Mouse (Mus musculus): ENCODE measurements at regions not wholly inside any gene's neighbourhood (a gene's known extent, or its start where the extent isn't known, plus 50 kb on each side); places are given as distances from the start of the nearest gene placed in this dataset.

DNA sequence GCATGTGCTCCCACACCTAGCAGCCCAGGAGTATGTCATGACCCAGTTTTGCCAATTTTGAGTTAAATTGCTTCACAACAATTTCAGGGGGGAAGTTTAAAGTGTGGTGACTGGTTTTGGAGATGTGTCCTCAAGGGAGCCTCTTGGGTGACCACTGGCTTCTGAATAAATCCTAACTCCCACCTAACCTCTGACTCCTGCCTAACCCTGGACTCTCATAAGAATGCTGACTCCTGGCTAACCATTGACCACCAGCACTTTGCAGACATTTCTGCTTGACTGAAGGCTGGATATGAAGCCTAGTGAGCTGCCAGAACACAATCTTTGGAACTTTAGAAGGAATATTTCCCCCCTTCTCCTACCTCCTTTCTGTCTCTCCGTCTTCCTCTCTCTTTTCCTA lies 133.3 kb upstream of the Tmpo start:
- DNase-seq (ENCODE audit: low spot score in 2 of 2), result no peak

DNA sequence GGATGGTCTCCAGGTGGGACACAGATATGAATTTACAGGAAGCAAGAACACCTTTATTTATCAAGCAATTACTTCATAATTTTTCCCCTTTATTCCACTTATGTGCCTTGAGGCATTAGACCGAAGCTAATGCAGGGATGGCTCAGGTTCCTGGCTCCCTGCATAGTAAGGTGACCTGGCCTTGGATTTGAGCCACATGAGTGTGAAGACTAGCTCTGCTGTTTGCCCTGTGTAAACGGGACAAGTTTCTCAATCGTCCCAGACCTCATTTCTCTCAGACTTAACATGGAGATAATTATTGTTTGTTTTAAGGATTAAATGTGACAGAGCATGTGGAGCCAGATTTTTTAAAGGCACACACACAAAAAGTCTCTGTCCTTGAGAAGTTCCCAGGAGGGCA lies 132.2 kb upstream of the Tmpo start:
- no peak for DNase-seq (ENCODE audit: low spot score in 2 of 2)

DNA sequence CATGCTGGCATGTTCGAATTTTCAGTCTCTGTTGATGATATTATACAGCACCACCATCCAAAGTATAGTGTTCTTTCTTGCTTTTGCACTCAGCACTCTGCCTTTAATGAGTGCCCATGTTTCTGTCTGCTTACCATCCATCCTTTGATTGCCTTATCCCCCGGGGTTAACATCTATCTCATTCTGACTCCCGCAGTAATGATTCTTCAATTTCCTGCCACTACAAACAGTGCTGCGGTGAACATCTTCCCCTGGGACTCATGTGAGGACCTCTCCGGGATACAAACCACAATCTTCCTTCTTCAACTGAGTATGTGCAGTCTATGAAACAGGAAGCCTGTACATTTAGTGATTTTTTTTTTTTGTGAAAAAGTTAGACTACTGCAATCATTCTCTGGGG lies 131.8 kb upstream of the Tmpo start:
- DNase-seq (ENCODE audit: low spot score in 2 of 2), result no peak

DNA sequence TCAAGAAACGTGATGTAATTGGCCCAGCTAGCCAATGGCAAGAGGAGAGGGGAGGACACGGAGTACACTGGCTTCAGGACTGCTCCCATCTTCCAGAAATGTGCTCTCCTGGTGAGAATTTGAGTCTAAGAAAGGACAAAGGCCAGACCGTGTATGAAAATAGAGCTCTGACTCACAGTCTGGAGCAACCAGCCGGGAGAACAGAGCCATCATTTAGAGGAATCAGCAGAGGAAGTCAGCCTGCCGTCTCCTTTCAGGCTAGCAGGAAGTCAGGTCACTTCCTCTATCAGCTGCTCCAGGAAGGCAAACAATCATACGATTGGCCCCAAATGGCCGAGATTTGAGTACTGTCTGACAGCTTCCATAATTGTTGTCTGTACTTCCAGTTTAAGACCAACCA lies 119.0 kb upstream of the Tmpo start:
- no peak for DNase-seq (ENCODE audit: low spot score in 2 of 2)

DNA sequence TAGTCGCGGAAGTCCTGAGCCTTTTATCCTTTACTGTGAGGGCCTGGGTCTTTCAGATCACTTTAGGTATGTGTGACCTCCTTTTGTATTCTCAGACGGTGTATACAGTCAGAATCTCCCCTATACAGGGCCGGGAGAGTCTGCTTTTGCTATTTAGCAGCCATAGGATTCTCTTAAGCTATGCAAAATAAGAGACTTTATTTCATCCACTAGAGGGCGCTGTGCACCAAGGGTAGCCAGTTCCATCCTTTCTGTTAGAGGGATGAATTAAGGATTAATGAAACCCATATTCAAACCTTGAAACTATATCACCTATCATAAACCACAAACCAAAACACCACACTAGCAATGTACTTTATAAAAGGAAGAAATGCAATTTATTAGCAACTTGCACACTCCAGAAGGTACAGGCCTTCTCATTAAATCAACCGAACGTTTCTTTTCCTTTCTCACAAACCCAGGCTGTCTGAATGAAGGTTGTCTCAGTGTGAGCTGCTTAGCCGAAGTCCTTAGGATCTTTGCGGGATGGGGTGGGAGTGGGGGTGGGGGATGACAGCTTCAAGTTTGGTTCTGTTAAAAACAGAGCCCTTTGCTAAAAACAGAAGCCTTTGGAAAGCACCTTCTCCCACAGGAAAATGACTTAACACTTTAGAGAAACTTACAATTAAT lies 116.8 kb upstream of the Tmpo start:
- peak; percentile 19 to 49 for DNase-seq (ENCODE audit: low spot score in 2 of 2)

DNA sequence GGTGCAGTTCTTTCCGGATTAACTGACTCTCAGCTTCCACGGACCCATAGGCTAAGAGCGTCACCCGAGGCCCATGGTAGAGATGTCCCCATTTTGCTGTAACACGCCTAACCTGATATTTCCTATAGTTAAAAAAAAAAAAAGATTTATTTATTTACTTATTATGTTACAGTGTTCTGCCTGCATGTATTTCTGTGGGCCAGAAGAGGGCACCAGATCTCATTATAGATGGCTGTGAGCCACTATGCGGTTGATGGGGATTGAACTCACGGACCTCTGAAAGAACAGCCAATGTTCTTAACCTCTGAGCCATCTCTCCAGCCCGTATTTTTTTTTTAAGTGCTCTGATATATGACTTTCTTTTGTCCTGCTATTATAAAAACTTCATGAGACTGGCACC lies 114.2 kb upstream of the Tmpo start:
- no peak for DNase-seq (ENCODE audit: low spot score in 2 of 2)

DNA sequence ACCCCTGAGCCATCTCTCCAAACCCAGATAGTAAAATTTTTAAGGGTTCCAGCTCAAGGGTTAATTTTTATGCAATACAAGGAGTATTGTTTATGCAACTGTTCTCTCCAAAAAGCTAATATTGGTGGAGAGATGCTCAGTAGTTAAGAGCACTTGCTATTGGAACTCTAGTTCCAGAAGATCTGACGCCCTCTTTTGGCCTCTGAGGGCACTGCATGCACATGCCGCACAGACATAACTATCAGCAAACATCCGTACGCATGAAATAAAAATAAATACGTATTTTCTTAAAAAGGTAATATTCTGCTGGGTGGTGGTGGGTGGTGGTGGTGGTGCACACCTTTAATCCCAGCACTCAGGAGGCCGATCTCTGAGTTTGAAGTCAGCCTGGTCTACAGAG lies 112.1 kb upstream of the Tmpo start:
- DNase-seq (ENCODE audit: low spot score in 2 of 2), result no peak

DNA sequence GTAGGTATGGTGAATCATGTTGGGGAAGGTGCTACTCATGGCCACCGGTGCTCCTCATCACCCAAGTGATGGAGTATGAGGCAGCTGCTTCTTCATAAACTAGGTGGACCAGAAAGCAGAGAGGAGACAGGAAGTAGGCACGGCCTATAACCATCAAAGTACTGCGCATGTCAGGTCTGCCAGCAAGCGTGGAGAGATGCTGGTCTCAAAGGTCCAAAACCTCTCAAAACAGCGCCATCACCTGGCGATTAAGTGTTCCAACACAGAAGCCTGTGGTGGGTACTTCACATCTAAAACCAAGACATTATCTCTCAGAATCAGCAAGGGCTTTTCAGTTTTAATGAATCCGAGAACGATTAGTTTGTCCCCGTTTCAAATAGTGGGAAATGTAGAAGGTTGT lies 103.1 kb upstream of the Tmpo start:
- no peak for DNase-seq (ENCODE audit: low spot score in 2 of 2)

DNA sequence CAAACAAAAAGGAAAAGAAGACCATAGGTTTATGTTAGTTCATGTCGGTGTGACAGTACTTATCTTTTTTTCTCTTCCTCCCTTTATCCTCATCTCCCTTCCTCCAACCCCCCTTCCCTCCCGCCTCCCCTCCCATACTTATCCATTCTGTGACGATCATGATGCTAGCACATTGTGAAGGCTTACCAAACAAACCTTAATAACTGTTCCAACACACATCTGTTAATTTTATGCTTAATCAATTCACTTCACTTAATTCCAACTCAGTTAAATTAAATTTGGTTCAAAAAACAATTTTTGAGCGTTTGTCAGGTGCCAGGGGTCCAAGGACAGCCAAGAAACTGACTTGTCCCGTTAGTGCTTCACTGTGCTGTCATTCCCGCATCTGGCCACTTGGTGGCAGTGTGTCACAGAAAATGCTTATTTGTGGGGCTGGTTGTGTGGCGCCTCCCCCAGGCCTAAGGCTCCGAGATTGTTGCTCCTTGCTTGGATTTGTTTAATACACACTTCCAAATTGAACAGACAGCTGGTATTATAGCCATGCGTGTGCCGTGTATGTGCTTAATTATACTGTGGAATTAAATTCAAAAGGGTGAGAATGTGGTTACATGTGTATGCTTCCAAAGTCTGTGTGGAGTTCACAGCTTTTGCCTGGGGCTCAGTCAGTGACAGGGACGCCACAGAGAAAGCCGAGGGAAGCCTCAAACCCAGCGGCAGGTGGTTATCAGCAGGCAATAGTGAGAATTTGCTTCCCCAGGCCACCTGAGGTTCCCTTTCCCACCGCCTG lies 90.0 kb upstream of the Tmpo start:
- DNase-seq (ENCODE audit: low spot score in 2 of 2), result peak; percentile 84 to 86

DNA sequence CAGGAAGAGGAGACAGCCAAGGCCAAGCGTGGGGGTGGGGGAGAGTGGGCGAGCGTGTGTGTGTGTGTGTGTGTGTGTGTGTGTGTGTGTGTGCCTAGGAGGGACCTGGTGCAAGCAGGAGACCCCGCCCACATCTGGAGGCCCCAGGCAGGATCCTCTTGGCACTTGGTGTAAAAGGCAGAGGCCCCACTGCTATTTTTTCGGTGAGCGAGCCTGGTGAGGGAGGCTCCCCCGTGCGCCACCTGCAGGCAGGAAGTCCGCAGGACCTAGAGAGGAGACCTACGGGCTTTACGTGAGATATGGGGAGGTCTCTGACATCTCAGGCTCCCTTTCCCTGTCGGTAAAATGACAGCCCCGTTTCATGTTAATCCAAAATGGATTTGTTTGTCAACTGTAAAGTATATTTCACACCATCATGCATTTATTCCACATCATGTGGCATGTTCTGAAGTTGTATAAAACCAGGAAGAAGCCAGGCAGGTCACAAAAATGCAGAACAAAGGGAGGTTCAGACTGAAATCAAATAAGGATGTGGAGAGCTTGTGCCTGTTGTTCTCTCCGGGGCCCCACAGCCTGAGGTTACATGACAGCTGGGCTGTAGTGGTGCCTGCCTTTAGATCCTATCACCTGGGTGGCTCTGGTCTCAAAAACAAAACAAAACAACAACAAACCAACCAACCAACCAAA lies 89.3 kb upstream of the Tmpo start:
- peak in 1 of 2 experiments; percentile 5 for DNase-seq (ENCODE audit: low spot score in 2 of 2)

DNA sequence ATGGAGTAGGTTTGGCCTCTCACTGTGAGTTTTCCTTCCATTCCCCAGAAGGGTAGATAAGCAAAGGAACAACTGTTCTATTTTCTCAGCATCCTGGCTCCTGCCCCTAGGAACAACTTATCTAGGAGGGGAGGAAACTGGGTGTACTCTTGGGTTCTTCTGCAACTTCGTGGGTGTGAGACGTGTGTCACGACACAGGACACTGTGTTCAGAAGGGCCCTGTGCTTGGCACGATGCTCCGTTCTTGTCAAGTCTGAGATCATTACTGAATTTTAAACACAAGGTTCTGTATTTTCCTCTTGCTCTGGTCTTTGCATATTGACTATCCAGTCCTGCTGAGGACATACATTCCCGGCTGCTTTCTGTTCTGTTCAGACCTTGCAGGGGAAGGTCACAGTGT lies 86.8 kb upstream of the Tmpo start:
- DNase-seq (ENCODE audit: low spot score in 2 of 2), result no peak

DNA sequence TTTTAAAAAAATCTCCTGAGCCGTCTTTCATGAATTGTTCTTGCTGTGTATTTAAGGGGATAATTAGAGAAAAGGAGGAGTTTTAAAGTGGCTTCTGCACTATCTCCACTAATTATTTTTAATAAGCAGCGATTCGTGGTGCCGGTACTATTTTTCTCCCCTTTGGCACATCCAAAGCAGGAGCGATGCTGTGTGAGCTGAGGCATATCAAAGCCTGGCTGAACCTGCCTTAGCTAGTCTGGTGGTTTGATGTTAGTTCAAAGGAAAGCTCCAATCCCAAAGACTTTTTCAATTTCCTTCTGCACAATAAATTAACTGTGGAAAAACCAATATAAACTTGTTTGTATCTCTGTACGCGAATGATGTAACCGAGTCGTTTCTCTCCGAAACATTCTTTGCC lies 79.3 kb upstream of the Tmpo start:
- DNase-seq (ENCODE audit: low spot score in 2 of 2), result no peak

DNA sequence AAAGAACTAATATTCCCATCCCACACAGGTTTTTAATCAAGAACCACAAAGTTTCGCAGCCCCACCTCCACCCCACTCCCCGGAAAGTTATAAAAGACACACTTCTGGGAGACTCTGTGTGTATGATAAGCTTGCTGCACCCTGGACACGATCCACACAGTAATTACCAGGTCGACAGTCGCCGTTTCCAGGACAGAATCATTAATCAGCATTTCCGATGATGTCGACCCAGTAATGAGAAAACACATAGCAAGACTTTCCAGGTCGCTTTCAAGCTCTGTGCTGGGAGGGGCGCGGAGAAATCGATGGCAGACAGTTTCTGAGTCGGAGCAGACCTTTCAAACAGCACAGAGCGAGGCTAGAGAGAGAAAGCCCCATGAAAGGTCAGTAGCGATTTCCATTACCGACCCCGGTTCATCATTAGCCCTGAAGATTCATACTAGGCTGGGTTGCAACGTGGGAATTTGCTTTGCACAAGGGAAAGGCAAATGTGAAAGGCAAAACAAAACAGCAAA lies 68.6 kb upstream of the Tmpo start:
- no peak for DNase-seq (ENCODE audit: low spot score in 2 of 2)

DNA sequence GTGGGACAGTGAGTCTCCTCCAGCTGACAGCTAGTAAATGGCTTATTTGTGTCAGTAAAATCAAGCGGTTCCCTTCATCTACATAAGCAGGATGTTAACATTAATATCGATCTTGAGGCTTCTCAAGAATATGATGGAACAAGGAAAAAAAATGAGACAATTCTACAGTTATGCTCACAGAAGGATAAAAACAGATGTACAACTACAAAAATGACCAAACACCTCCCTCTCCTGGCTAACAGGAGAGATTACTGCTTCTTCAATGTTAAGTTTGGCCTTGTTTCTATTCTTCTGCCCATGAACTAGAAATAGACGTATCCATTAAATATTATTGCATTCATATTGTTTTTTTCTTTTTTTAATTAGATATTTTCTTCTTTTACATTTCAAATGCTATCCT lies 63.2 kb upstream of the Tmpo start:
- no peak for DNase-seq (ENCODE audit: low spot score in 2 of 2)

DNA sequence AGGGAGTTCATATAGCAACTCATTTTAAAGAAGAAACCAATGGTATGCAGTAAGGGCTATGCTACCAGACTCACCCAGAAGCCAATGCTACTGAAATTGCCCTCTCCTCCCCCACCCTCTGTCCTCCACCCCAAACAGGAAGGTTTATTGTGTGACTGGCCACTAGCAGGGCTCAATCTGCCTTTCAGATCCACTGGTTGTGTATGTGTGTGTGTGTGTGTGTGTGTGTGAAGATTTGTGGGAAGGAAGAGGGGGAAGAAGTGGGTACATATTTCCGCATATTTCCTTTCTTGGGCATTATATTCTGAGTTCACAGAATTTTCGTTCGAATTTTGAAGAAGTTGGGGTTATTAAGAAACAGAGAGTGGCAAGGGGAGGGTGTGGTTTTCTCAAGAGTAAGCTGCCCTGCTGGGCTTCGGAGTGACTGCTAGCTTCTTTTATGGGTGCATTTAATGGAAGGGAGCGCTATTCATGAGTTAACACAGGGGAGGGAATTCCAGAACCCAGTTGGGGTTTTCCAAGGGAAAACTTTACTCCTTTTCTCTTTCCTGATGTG lies 61.5 kb upstream of the Tmpo start:
- DNase-seq (ENCODE audit: low spot score in 2 of 2), result no peak

DNA sequence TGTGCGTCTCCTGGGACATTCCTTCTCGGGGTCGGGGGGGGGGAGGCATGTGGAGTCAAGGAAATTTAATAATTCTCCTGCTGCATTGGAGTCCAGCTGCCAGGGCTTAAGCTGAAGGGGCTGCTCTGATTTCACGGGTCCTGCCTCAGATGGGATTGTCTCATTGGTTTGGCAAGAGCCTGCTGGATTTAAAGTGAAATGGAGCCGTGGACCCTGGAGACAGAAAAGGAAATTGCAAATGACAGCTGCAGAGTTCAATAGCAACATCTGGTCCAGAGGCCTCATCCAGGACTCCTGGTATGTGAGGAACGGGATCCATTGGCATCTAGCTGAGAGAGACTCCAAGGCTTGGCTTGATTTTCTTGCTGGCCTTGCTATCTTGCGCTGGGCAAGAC lies 60.5 kb upstream of the Tmpo start:
- DNase-seq (ENCODE audit: low spot score in 2 of 2), result no peak

DNA sequence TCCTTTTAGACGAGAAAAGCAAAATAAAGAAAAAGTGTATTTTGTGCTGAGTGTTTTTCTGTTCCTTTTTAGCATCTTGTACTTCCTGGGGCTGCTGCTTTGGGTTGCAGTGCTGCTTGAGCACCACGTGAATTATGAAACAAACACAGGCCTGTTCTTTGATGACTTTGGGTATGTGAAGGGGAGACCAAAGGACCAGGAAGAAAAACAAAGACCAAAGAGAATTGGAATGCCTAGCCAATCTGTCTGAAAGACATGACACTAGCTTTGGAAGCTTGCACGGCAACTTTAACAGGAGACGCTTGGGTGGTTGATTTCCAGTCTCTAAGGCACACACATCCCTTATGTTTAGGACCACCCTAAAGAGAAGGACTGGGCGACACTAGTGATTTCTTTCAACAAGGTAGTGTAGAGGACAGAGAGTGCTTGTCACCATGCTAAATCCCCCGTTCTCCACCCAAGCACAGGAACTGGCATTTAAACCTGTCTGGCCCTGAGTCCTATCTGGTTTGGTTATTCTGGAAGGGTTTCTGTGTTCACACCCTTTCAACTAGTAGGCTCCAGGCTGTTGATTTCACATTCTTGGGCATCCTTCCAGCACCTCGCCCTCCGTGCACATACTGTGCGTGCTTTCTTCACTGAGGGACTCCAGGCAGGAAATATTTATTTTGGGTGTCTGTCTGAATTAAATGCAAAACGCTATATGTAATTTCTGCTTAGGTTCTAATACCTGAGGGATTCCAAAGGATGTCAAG lies 59.9 kb upstream of the Tmpo start:
- no peak for DNase-seq (ENCODE audit: low spot score in 2 of 2)

DNA sequence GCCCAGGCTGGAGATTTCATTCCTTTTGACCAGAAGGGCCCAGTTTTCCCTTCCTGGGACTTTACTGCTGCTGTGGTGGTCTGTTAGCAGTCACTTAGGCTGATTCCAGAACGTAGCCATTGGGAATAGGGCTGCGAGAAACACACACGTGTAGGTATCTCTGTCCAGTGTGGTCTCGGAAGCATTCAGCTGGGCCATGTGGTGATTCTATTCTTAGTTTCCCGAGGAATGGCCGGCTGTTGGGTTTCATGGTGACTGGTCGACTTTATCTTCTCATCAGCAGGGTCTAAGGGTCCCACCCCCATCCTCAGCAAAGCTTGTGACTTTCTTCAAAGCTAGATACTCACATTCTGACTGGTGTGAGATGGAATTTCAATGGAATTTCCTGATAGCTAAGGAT lies 59.2 kb upstream of the Tmpo start:
- DNase-seq (ENCODE audit: low spot score in 2 of 2), result no peak

DNA sequence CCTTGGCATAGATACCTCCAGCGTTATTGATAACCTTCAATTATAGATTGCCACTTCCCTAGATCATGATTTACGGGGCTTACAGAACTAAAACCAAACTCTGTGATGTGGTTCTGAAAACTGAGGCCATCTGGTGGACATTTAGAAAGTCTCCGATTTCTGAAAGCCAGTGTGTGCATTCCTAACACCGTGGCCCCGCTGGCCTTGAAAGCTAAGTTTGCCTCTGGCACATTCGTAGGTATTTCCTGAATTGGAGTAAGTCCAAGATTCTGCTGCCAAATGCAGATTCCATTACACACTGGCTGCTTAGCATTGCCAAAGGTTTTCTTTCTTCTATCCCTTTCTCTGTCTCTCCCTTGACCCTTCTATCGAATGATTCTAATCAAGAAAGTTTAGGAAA lies 55.7 kb upstream of the Tmpo start:
- no peak for DNase-seq (ENCODE audit: low spot score in 2 of 2)

DNA sequence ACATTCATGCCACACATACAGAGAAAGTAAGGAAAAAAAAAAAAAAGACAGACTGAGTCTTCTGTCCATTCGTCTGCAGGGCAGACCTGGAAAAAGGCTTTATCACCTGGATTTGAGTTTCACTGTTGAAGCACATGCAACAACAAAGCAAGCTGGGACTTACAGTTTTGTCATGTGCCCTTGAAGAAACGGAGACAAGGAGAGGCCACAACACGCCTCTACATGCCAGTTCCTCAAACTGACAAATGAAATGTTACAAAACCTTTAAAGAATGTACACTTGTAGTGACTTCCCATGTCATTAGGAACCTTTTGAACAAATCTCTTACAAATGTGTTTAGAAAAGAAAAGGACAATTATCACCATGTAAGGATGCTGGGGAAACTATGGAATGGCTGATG lies 53.6 kb upstream of the Tmpo start:
- no peak for DNase-seq (ENCODE audit: low spot score in 2 of 2)

All from frontal cortex, postnatal 25 days (tissue).